Mouse (Mus musculus): ENCODE measurements at regions not wholly inside any gene's neighbourhood (a gene's known extent, or its start where the extent isn't known, plus 50 kb on each side); places are given as distances from the start of the nearest gene placed in this dataset.

DNA sequence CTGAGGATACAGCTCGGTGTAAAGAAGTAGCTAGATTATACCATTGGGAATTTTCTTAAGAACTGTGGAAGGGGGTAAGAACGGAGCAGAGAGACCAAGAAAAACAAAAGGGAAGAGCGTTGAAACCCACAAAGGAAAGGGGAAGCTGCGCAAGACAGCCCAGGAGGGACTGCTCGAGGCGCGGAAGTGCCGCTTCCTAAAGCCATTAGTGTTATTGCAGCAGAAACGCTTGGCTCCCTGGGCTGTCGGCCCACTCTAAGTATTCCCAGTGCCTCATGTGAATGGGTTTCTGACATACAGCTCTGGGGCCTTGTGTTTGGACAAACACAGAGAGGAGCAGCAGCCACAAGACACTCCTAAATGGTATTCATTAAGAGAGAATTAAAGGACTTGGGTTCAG, 131.6 kb downstream of the Ets2 start:
- TF ChIP-seq CTCF (IDR thresholded peaks at IDR 0.05; ENCODE audit: insufficient read depth, low read length) (no peak), POLR2A (IDR thresholded peaks at IDR 0.05; ENCODE audit: borderline replicate concordance, extremely low read depth, low read depth, low read length) (no peak)

All from lung, adult 2 months (tissue).